Mouse (Mus musculus) cerebellum, postnatal 36 days (tissue): ENCODE measurements around the gene Dusp28.
A peak's percentile ranks its signal among the peaks of the same experiment; 100 is the strongest.

Source experiments
- DNase-seq, 2 experiments: peaks; one replicate each; pipeline ENCODE4 v3.0.0; 2021 to 2022; ENCODE audit warnings: mixed read lengths in 2 of 2

Gene Dusp28

GRCm38 (mm10) chr1:92908664-92909063 is 1.9 kb downstream of the Dusp28 start:
- no peak for DNase-seq

- no peak for DNase-seq
Measured at GRCm38 (mm10) chr1:92909068-92909467, 2.3 kb downstream of the Dusp28 start.

GRCm38 (mm10) chr1:92910239-92910885 is 3.6 kb downstream of the Dusp28 start, which contains the start of gene Rnpepl1:
TSS of gene Rnpepl1 (plus strand) at chr1:92910783.
- peak; percentile 77 to 84 for DNase-seq

- DNase-seq: peak; percentile 75 to 82
Measured at GRCm38 (mm10) chr1:92910925-92911720, 4.3 kb downstream of the Dusp28 start.

- no peak for DNase-seq
Measured at GRCm38 (mm10) chr1:92911721-92912138, 4.9 kb downstream of the Dusp28 start.

- no peak for DNase-seq
Measured at GRCm38 (mm10) chr1:92912286-92912685, 5.5 kb downstream of the Dusp28 start.

- no peak for DNase-seq
Measured at GRCm38 (mm10) chr1:92914239-92914638, 7.5 kb downstream of the Dusp28 start.

- DNase-seq: no peak
Measured at GRCm38 (mm10) chr1:92914993-92915392, 8.2 kb downstream of the Dusp28 start.

- no peak for DNase-seq
Measured at GRCm38 (mm10) chr1:92916725-92917124, 9.9 kb downstream of the Dusp28 start.

- DNase-seq: no peak
Measured at GRCm38 (mm10) chr1:92919151-92919550, 12.4 kb downstream of the Dusp28 start.

GRCm38 (mm10) chr1:92919775-92920174 is 13.0 kb downstream of the Dusp28 start:
- DNase-seq: no peak

GRCm38 (mm10) chr1:92920474-92921200 is 13.9 kb downstream of the Dusp28 start:
- DNase-seq: no peak

GRCm38 (mm10) chr1:92921496-92921895 is 14.7 kb downstream of the Dusp28 start:
- no peak for DNase-seq

GRCm38 (mm10) chr1:92930171-92930706 is 23.5 kb downstream of the Dusp28 start:
- no peak for DNase-seq

GRCm38 (mm10) chr1:92933611-92934010 is 26.8 kb downstream of the Dusp28 start:
- DNase-seq: no peak

GRCm38 (mm10) chr1:92934182-92934827 is 27.5 kb downstream of the Dusp28 start, which contains the start of gene Capn10:
TSS of gene Capn10 (plus strand) at chr1:92934376.
- peak; percentile 93 to 97 for DNase-seq

GRCm38 (mm10) chr1:92935054-92935962 is 28.5 kb downstream of the Dusp28 start:
- DNase-seq: peak; percentile 45 to 55

GRCm38 (mm10) chr1:92935977-92936376 is 29.2 kb downstream of the Dusp28 start:
- no peak for DNase-seq

GRCm38 (mm10) chr1:92936467-92936866 is 29.7 kb downstream of the Dusp28 start:
- no peak for DNase-seq

- DNase-seq: no peak
Measured at GRCm38 (mm10) chr1:92937797-92938196, 31.0 kb downstream of the Dusp28 start.

GRCm38 (mm10) chr1:92939746-92940145 is 33.0 kb downstream of the Dusp28 start:
- DNase-seq: peak; percentile 53 to 63
